Mouse (Mus musculus): ENCODE results near the gene Map3k9.

The Map3k9 gene

DNA sequence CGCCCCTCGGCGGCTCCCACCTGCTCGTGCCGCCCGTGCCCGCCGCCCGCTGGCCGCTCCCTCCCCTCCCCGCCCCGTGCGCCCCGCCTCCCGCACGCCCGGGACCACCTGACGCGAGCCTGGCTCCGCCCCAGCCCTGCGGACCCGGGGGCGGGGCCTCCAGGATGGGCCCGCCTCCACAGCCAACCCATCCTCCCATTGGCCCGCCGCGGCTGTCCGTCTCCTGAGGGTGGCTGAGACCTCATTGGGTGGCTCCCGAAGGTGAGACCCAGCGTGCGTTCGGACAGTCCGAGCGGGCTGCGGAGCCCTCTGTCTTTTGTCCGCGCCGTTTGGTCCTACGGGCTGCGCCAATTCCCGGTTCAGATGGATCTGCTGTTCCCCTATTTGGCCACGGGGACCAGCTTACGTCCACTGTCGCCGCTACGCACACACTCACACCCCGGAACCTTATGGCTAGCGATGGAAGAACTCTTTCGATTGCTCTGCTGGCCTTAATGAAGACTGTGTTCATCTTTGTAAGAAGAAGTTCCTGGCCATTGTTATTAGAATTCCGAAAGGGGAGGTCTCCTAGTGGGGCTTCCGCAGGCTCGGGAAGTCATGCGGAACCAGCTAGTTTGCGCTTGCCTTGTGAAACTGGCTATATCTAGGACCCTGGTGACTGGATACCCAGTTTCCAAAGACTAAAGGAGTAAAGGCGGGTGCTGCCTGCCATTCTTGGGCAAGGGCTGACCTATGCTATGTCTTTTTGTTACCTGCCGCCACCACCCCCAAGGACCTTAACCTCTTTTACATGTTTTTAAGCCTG, at the start of gene Map3k9:
TSS of gene Map3k9 (minus strand) at position 71 of the 805 bp plus-strand sequence.
- DNase-seq = peak; percentile 96

DNA sequence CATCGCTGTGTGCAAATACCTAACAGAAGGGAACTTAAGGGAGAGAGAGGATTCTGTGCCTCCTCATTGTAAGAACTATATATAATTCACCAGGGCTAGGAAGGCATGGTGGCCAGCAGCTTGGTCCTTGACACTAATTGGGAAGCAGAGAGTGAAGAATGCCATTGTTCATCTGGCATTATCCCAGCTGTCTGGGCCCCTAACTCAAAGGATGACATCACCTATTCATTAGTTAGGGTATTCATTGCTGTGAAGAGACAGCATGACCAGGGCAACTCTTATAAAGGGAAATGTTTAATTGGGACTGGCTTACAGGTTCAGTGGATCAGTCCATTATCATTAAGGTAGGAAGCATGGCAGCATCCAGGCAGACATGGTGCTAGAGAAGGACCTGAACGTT, 47.4 kb upstream of the Map3k9 start:
- no peak for DNase-seq

DNA sequence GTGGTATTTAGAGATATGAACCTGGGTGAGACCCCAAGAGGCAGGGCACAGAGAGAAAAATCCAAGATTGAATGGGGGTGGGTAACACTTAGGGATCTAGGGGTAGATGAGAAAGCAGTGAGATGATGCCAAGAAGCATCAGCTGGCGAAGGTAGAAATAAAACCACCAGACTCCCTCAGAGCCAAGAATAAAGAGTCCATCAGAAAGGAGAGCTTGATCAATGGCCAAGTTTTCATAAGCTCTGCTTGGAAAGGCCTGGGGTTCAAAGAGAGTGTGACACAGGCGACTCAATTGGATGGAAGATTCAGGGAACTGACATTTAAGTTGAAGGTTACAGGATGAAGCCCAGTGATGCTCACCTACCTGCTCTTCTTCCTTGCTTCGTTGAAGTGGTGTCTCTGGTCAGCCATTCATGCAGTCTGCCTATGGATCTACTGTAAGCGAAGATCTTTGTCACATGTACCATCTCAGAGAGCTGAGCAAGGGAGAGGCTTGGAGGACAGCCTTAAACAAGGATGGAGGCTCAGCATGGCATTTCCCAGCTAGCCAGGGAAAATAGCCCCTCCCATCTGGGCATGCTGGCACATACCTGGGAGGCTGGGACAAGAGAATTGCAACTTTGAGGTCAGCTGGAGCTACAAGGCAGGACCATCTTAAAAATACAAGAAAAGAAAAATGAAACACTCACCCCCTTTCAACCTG, 42.0 kb upstream of the Map3k9 start:
- no peak for DNase-seq

DNA sequence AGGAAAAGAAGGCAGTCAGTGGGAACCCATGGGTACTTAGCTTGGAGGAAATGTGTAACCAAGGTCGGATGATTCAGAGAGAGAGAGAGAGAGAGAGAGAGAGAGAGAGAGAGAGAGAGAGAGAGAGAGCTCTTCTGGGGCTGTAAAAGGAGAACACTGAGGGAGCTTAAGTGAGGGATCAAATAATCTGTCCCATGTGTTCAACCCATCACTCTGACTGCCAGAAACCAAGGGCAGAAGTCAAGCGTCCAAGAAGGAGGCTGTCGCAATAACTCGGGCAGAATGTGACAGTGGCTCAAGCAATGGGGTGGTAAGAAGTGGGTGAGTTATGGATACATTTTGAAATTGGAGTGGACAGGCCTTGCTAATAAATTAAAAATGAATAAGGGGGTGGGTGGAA, 41.2 kb upstream of the Map3k9 start:
- no peak for DNase-seq

DNA sequence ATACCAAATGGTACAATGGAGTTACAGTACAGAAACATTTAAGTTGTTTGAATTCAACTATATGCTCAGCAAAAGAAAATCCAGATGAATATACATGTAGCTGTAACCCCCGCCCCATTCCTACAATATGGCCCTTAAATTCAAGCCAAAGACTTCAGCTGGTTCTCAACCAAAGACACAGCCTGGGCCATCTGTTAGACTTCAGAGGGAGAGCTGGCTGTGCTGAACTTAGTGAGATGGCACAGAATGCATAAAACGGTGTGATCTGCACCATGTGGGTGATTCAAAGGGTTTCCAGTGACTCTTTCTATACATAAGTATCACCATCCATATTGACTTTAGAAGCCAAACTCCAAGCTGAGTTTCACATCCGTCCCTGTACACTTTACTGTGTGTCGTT, 39.7 kb upstream of the Map3k9 start:
- DNase-seq = peak; percentile 38

DNA sequence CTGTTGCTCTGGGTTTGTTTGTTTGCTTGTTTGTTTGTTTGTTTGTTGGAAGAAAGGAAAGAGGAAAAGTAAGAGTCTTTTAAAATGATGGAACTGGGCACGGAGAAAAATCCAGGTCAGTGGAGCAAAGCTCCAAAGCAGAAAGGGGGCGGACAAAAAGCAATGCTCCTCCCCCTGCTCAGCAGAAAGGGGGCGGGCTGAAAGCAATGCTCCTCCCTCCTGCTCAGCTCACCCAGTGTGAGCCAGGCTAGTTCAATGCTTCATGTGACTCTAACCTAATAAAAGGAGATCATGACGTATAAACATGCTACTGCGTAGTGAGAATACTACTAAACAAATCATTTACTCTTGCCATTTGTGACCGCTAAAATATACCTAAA, 36.1 kb upstream of the Map3k9 start:
- no peak for DNase-seq

DNA sequence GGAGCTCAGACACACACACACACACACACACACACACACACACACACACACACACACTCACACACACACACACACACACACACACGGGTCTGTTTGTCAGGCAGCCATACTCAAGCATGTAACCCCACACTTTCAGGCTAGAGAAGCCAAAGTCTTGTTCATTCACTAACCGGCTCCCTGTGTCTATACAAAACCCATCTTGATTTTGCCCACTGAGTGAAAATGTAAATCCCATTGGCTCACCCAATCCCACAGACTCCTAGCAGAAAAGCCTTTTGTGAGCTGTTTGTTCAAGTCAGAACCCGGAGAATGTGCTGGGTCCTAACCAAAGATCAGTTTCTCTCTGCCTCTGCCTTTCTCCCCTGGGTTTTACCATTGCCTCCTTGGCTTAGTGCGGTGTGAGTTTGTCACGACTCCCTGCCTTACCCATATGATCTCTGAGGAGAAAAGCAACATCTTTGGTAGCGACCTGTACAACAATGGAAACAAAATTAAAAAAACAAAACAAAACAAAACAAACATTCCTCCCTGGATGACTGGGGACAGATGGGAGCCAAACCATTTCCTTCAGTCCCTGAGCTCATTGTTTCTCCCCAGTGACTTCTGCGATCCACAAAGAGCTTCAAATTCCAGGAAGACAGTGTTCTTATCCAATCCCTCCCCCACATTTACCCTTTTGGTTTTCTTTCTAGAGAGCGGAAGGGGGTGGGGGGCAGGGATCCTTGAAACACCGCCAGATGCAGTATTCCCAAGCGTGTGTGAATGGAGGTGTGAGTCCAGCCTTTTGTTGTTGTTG, 35.6 kb upstream of the Map3k9 start:
- DNase-seq = no peak

DNA sequence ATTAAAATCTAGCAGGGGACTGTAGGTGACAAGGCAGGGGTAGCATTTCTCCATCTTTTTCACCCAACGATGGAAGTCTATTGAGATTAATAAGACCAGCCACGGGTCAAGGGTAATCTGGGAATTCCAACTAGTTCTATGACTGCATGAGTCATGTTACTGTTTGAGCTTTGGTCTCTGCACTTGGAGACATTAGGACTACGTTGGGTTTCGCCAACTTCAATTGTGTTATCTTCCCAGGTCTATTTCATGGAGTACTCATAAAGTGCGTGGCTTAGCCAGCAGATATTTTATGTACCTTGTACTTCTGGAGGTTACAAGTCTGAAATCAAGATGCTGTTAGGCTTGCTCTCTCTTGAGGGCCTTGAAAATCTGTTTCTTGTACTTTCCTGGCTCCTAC, 33.8 kb upstream of the Map3k9 start:
- no peak for DNase-seq

DNA sequence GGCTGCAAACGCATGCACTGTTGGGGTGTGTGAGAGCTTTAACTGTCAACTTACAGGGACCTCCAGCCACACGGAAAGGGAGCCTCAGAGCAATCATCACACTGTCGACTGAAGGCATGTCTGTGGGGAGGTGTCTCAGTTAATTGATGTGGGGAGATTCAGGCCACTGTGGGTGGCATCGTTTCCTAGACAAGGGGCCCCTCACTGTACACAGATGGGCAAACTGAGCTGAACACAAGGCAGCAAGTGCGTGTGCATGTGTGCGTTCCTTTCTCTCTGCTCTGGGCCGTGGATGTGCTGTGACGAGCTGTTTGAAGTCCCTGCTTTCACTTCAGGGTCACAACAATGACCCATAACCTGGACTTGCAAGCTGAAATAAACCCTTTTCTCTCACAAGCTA, 29.4 kb upstream of the Map3k9 start:
- DNase-seq = no peak

DNA sequence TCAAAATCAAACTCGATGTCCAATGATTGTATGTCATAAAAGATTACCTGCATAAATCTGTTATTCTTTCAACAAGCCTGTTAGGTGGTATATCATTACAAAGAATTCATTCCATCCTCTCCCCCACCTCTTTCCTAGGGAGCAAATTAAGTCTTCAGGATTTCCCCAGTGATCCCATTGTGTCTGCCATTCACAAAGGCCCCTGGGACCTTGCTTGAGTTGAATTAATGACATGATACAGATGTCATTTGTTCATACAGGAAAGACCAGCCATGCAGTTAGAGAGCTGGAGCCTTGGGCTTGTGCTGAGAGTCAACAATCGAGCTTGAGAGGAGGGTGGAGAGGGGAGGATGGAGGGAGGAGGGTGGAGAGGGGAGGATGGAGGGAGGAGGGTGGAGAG, 27.6 kb upstream of the Map3k9 start:
- DNase-seq = no peak

DNA sequence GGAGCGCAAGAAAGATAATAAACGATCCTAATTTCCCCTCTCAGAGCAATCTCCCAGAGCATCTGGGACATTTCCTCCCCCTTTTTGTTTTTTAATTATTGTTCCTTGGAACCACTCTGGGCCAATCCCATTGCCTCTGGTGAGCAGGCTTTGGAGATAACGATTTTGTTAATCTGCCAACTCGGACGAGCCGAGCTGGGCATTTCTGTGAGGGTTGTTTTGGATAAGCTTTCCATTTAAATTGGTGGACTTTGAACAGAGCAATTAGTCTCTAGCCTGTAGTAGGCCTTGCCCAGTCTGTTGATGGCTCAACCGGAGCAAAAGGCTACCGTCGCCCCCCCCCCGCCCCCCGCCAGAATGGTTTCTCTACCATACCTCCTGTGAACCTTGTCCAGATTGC, 27.0 kb upstream of the Map3k9 start:
- DNase-seq = no peak

DNA sequence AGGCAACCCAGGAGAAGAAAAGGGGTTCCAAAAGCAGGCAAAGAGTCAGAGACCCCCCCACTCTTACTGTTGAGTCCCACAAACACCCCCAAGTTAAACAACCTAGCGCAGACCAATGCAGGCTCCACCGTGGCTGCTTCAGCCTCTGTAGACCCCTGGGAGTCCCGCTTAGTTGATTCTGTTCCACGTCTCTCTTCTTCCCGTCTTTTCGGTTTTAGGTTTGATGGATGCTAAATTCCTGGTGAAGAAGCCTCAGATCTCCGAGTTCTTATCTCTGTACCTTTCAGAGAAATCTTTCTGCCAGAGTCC, 26.5 kb upstream of the Map3k9 start:
- DNase-seq = no peak

DNA sequence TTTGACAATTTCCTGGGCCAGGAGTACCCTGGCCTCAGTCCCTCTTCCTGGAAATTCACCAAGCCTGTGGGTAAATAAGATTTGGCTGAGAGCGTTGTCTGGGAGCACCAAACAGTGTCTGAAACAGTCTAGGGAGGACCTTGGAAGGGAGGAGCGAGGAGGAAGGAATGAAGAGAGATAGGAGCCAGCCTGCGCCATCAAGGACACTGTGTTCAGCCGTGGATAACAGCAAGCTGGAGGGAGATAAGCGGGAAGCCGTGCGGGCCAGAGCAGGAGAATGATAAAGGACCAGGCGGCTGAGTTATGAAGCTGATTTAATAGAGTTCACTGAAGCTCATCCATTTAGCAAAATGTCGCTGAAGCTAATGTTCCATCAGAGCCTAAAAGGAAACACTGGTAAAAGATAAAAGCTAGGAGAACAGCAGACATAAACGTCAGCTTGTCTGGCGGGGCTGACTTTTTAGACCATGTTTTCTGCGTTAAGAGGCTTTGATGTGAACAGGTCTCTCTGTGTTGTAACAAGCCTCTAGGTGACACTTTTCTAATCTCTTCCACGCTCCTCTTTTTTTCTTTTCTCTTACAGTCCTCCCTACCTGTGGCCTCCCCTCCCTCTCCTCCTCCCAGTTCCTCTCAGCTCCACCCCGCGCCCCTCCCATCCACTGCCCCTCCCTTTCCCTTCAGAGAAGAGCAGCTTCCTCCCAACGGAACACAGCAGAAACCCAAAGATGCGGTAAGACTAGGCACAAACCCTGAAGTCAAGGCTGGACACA, 26.0 kb upstream of the Map3k9 start:
- no peak for DNase-seq

DNA sequence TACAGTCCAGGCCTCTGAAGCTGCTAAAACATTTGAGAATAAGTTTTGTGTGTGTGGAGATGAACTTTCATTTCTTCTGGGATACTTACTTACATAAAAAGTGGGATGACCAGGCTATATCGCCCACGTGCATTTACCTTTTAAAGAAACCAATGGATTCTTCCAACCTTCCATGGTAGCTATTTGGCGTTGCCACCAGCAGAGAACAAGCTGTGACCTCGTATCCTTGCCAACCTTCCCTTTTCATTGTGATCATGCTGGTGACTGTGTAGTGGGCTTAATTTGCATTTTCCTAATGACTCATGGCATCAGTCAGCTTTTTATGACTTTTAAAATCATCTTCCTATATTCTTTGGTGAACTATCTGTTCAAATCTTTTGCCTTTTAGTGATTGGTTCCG, 25.1 kb upstream of the Map3k9 start:
- no peak for DNase-seq

DNA sequence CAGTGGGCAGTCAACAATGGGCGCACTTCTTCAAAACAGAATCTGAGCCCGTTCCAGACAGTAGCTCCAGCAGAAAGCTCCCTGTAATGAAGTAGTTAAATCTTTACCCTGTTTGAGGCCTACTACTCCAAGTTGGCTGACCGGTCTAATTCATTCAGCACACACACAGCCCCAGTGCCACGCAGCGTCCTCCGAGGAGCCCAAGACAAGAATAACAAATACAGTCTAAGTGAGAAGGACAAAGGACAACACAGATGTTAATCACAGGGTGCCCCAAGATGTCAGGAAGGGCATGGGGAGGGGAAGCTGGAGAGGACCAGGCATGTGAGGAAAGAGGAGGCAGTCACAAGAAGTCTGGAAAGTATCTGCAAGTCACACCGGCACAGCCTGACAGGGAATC, 22.8 kb upstream of the Map3k9 start:
- no peak for DNase-seq

DNA sequence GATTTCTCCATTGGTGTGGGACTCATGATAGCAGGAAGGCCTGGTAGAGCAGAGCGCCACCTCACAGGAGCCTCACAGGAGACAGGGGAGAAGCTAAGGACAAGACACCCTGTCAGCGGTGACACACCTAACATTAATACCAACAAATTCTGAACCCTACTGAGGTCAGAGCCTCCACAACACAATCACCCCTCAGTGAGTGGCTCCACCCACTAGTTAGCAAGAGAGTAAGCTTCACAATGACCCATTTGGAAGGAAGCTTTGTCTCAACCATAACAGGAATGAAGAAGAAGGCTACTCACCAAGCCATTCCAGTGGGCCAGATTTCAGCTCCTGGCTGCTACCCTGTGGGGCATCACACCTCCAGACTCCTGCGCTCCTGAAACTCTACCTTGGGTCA, 22.0 kb upstream of the Map3k9 start:
- DNase-seq = no peak

DNA sequence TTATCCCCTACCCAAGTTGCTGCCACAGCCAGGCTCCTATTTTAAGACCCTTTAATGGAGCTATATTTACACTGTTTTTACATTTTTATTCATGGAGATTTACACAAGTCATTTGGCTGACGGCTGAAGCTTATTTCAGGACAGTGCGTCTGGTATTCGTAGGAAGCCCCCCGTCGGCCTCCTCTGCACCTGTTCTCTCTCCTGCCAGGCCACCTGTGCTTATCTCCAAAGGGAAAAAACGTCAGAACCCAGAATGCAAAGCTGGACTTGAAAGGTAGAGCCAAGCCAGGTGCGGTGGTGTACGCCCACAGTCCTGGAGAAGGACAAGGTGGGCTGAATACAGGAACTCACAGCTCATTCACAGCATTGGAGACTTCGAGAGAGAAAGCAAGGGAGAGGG, 20.2 kb upstream of the Map3k9 start:
- peak; percentile 30 for DNase-seq

DNA sequence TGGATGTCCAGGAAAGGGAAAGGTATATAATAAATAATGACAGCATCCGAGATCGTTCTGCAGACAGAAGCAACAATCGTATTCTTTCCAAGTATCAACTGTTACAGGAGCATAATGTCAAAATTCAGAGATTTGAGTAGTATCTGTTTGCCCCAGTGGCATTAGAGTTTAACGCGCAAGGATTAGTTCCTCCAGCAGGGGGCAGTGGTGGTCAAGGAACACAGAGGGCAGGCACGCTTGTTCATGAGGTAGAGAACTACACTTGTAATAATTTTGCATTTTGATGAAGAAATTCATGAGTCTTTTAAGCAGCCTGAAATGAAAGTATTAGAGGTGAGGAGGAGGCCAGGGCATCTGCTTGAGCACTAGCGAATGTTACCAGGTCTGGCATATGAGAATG, 15.6 kb upstream of the Map3k9 start:
- DNase-seq = peak; percentile 70

DNA sequence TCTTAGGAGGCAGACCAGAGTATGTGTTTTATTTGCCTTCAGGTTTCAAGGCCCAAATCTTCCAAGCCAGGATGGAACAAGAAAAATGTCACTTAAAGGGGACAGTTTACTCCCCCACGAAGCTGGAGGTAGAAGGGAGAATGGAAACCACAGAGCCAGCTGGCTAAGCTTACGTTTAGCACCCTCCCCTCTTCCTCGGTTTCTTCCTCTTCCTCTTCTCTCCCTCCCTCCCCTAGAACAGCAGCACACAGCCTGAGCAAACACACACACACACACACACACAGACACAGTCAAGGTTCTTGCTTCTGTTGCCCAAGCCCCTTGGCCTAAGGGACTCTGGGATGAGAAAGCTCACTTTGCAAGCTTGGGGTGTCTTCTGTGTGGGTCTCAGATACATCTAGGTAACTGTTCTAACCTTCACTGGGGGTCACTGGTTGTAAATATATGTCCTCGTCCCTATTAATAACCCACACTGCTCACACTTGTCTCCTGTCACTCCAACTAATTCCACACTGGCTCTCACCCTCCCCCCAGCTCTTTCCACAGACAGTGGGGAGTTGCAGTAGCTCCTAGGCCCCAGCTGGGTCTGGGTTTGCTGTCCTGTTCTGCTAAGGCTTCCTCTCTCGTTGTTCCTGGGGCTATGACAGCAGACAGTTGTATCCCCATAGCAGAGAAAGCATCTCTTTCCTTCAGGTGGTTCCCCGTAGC, 11.7 kb upstream of the Map3k9 start:
- no peak for DNase-seq

DNA sequence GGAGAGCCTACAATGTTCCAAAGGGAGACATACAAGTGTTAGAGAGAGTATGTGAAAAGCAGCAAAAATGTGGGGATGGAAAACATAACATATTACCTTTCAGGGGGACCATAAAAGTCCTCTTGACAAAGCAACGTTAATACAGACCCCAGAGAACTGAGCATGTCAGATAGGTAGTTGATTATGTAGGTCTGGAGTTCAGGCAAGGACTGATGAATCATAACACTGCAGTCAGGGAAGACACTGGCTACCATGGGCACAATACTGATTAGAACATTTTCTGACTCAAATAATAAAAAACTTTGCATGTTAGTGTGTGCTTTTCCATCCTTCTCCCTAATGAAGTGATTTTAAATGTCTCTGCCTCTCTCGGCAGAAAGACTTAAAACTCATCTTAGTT, 8.5 kb upstream of the Map3k9 start:
- DNase-seq = no peak

DNA sequence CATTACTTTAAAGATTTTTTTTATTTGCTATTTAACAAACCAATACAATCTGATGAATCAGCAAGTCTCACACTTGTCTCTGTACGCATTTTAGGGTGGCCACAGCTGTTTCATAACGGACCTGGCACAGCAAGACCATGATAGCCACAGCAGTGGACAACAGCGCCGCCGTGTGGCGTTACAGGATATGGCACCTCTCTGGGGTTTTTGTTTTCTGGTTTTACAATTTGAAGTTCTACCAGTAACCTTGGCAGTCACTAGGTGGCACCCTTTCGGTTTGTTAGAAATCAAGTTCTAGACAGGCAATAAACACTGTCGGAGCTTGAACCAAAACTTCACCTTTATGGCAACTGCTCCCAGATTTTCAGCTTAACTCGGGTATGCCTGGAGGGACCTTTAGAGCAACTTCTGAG, 7.7 kb upstream of the Map3k9 start:
- DNase-seq = peak; percentile 86

DNA sequence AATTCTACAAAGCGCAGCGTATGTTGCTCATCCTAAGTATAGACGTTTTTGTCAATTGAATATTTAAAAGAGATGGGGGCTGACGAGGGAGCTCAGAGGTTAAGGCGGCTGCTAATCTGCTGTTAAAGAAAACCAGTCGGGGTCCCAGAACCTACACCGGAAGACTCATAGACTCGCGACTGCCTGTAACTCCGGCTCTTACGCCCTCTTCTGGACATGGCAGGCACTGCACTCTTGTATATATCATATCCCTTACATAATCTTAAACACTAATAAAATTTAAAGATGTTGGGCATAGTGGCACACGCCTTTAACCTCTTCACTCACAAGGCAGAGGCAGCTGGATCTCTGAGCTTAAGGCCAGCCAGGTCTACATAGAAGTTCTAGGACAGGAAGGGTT, 6.3 kb upstream of the Map3k9 start:
- DNase-seq = no peak

DNA sequence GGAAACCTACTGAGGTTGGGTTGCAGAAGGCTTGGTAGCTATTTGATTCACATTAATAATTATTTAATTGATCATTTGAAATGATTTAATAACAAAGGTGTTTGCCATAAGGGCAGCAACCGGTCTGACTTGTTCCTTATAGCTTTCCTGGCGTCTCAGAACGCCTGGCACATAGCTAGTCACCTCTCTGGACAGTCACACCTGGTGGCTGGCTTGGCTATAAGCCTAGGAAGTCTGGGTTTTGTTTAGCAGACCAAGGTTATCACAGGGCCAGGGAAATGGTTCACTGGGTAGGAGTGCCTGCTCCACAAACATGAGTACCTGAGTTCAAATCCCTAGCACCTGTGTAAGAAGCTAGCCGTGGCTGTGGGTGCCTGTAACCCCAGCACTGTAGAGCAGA, 2.3 kb upstream of the Map3k9 start:
- no peak for DNase-seq

All from right cerebral cortex, postnatal 25 days (tissue).